Mouse (Mus musculus): ENCODE data around the gene Pacs2. TPM values are rescaled to one million over a fixed set of nuclear protein-coding genes. Genes with fewer than 3 reads are reported as not detected.
A peak's percentile ranks its signal among the peaks of the same experiment; 100 is the strongest.

Pacs2 gene
- polyA plus RNA-seq, 1 experiment = 8.7 TPM

DNA sequence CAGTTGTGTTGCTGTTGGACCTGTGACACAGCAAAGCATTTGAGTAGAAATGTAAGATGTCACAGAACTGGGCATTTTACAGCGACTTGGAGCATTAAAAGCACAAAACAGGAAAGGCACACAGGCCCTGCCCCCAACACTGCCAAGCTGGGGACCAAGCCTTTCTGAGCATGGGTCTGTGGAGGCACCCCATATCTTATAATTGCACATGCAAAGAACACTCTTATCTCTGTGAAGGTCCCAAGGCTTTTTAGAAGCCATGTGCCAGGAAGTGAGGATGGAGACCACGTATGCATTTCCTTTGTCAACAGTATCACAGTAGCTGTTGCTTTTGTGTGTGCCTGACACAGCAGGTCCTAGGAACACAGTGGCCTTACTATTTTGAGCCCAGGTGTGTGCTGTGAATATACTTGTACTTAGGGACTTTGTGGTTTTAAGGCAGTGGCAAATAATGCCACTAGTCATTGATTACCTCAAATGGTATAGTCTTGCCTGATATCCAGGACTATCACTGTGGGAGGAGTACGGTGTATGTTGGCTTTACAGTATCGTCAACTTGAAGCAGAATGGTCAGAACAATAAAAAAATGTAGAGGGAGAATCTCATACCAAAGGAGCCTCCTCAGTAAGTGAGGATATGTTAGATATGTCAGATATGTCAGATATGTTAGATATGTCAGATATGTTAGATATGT, 93.3 kb downstream of the Pacs2 start:
- H3K4me1 ChIP-seq = peaks cover 94% of the 10 kb centered on the region
- TF ChIP-seq FLI1 (IDR thresholded peaks at IDR 0.05; ENCODE audit: low read length) (no peak), GATA1 (IDR thresholded peaks at IDR 0.05; ENCODE audit: borderline replicate concordance, low read length) (no peak)
- H3K9me3 ChIP-seq = peaks cover 11% of the 10 kb centered on the region
- peak overlapping the region; percentile 82 for H3K4me3 ChIP-seq (replicated peaks)
- no peaks in the 10 kb centered on the region for H3K27me3 ChIP-seq (replicated peaks)
- H3K36me3 ChIP-seq (replicated peaks; ENCODE audit: low read length) = peaks cover 67% of the 10 kb centered on the region

GRCm38 (mm10) chr12:113108528-113109283, 94.4 kb downstream of the Pacs2 start:
- peaks cover 67% of the 10 kb centered on the region for H3K36me3 ChIP-seq (replicated peaks; ENCODE audit: low read length)
- no peak for TF ChIP-seq FLI1 (IDR thresholded peaks at IDR 0.05; ENCODE audit: low read length)
- no peak for TF ChIP-seq GATA1 (IDR thresholded peaks at IDR 0.05; ENCODE audit: borderline replicate concordance, low read length)
- no peak overlapping the region for H3K4me3 ChIP-seq (replicated peaks)
- H3K9me3 ChIP-seq = peaks cover 11% of the 10 kb centered on the region
- peaks cover 94% of the 10 kb centered on the region for H3K4me1 ChIP-seq
- no peaks in the 10 kb centered on the region for H3K27me3 ChIP-seq (replicated peaks)

DNA sequence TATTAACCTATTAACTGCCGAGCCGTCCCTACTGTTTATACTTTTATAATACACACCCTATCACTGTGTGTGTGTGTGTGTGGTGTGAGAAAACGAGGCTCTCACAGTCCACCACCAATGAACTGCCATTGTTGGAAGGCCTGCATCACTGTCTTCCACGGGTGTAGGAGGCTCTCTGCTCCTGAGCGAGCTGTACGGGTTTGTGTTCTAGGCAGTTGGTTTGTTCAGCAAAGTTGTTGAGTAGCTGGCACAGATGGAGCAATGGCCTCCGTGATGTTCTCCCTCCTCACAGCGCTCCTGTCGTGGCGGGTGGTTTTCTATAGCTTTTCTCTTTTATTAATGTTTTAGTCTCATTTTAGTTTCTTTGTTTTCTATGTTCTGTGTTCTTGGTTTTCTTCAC, 95.5 kb downstream of the Pacs2 start:
- Histone ChIP-seq H3K36me3 (replicated peaks; ENCODE audit: low read length) (peaks cover 67% of the 10 kb centered on the region), H3K9me3 (peaks cover 11% of the 10 kb centered on the region), H3K4me1 (peaks cover 94% of the 10 kb centered on the region), H3K4me3 (replicated peaks) (no peak overlapping the region), H3K27me3 (replicated peaks) (no peaks in the 10 kb centered on the region)
- TF ChIP-seq FLI1 (IDR thresholded peaks at IDR 0.05; ENCODE audit: low read length) (no peak), GATA1 (IDR thresholded peaks at IDR 0.05; ENCODE audit: borderline replicate concordance, low read length) (no peak)

DNA sequence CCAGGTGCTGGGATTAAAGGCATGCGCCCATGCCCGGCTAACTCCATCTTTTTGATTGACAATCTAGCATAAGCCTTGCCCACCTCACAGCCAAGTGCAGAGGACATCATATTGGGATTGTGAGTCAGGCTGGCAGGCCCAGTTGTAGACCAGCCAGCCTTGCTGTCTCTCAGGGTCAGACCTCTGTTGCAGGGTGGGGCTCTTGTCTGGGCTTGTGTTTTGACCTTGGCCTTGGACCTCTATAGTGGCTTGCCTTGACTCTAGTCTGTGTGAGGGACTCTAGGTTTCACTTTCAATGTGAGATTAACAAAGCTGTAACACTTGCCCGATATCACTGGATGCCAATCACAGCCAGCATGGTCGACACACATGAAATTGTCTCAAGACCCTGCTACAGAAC, 99.8 kb downstream of the Pacs2 start:
- Histone ChIP-seq H3K4me3 (replicated peaks) (no peak overlapping the region), H3K27me3 (replicated peaks) (no peaks in the 10 kb centered on the region), H3K9me3 (no peaks in the 10 kb centered on the region), H3K36me3 (replicated peaks; ENCODE audit: low read length) (peaks cover 77% of the 10 kb centered on the region), H3K4me1 (peaks cover 63% of the 10 kb centered on the region)
- TF ChIP-seq GATA1 (IDR thresholded peaks at IDR 0.05; ENCODE audit: borderline replicate concordance, low read length) (no peak), FLI1 (IDR thresholded peaks at IDR 0.05; ENCODE audit: low read length) (no peak)

DNA sequence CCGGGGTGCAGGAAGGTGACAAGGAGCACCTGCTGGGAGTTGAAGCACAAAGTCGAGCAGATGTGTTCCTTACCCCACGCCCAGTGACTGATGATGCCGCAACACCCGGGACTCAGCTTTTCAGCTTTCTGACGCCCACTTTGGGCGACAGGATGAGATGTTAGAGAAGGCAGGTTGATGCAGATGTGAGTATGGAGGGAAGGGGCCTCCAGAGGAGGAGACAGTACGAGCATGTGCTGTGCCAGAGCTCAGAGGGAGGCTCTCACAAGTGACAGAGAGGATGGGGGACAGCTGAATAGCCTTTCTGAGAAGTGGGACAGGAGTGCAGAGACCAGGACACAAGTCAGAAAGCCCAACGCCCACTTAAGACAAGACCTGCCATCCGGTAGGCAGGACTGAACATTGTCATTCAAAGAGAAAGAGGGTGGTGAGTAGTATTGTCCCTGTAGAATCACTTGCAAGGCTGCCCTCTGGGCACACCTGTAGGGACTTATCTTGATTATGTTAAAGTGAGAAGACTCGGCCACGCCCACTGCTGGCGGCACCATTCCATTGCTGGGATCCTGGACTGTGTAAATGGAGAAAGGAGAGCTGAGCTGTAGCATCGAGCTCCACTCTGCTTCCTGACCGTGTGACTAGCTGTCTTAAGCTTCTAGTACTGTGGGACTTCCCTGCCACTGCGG, 100.7 kb downstream of the Pacs2 start:
- Histone ChIP-seq H3K36me3 (replicated peaks; ENCODE audit: low read length) (peaks cover 81% of the 10 kb centered on the region), H3K9me3 (no peaks in the 10 kb centered on the region), H3K4me1 (peaks cover 63% of the 10 kb centered on the region)

GRCm38 (mm10) chr12:113119516-113120410, 105.5 kb downstream of the Pacs2 start:
- Histone ChIP-seq H3K27me3 (replicated peaks) (no peaks in the 10 kb centered on the region), H3K36me3 (replicated peaks; ENCODE audit: low read length) (peaks cover 97% of the 10 kb centered on the region), H3K4me3 (replicated peaks) (peak overlapping the region; percentile 39), H3K9me3 (no peaks in the 10 kb centered on the region), H3K4me1 (peaks cover 36% of the 10 kb centered on the region)
- TF ChIP-seq FLI1 (IDR thresholded peaks at IDR 0.05; ENCODE audit: low read length) (no peak), GATA1 (IDR thresholded peaks at IDR 0.05; ENCODE audit: borderline replicate concordance, low read length) (no peak)

More for the DNA sequence above, 100.7 kb downstream of the Pacs2 start:
- Histone ChIP-seq H3K27me3 (replicated peaks) (no peaks in the 10 kb centered on the region), H3K4me3 (replicated peaks) (no peak overlapping the region)
- no peak for TF ChIP-seq GATA1 (IDR thresholded peaks at IDR 0.05; ENCODE audit: borderline replicate concordance, low read length)
- TF ChIP-seq FLI1 (IDR thresholded peaks at IDR 0.05; ENCODE audit: low read length) = no peak

Other genes with a start within 250 kb of the Pacs2 start
- 3.3 TPM in 1 of 2 replicates, not detected in the other for gene Ahnak2, start 211.9 kb upstream of the Pacs2 start, polyA plus RNA-seq (2012; ENCODE audit: insufficient read depth, low replicate concordance)
- gene Clba1, start 205.6 kb upstream of the Pacs2 start, polyA plus RNA-seq (2012; ENCODE audit: insufficient read depth, low replicate concordance) = 8.2 and 25.4 TPM in 2 replicates
- gene Cdca4, start 185.1 kb upstream of the Pacs2 start, polyA plus RNA-seq (2012; ENCODE audit: insufficient read depth, low replicate concordance) = 3.2 and 11.7 TPM in 2 replicates
- gene Gpr132, start 146.3 kb upstream of the Pacs2 start, polyA plus RNA-seq (2012; ENCODE audit: insufficient read depth, low replicate concordance) = 1.2 TPM in 1 of 2 replicates, not detected in the other
- gene Jag2, start 84.7 kb upstream of the Pacs2 start, polyA plus RNA-seq (2012; ENCODE audit: insufficient read depth, low replicate concordance) = 4.8 and 14.7 TPM in 2 replicates
- gene Nudt14, start 72.4 kb upstream of the Pacs2 start, polyA plus RNA-seq (2012; ENCODE audit: insufficient read depth, low replicate concordance) = 14.1 and 42.5 TPM in 2 replicates
- gene Btbd6, start 38.0 kb upstream of the Pacs2 start, polyA plus RNA-seq (2012; ENCODE audit: insufficient read depth, low replicate concordance) = 25.3 and 64.2 TPM in 2 replicates
- gene Brf1, start 13.8 kb upstream of the Pacs2 start, polyA plus RNA-seq (2012; ENCODE audit: insufficient read depth, low replicate concordance) = 11.5 and 16.3 TPM in 2 replicates
- not detected in 2 replicates for gene Tex22, start 60.0 kb downstream of the Pacs2 start, polyA plus RNA-seq (2012; ENCODE audit: insufficient read depth, low replicate concordance)
- gene Mta1, start 83.8 kb downstream of the Pacs2 start, polyA plus RNA-seq (2012; ENCODE audit: insufficient read depth, low replicate concordance) = 120 and 145 TPM in 2 replicates
- gene Crip2, start 125.7 kb downstream of the Pacs2 start, polyA plus RNA-seq (2012; ENCODE audit: insufficient read depth, low replicate concordance) = 6.1 and 14.4 TPM in 2 replicates
- gene Crip1, start 131.8 kb downstream of the Pacs2 start, polyA plus RNA-seq (2012; ENCODE audit: insufficient read depth, low replicate concordance) = 12.3 and 39.8 TPM in 2 replicates
- 2.0 and 7.6 TPM in 2 replicates for gene Tedc1, start 141.9 kb downstream of the Pacs2 start, polyA plus RNA-seq (2012; ENCODE audit: insufficient read depth, low replicate concordance)
- not detected in 2 replicates for gene Tmem121, start 171.4 kb downstream of the Pacs2 start, polyA plus RNA-seq (2012; ENCODE audit: insufficient read depth, low replicate concordance)